Mouse (Mus musculus): Measurements from ENCODE around the gene Galnt9. TPM values are rescaled to one million over a fixed set of nuclear protein-coding genes. Genes with fewer than 3 reads are reported as not detected.

Gene Galnt9
- polyA plus RNA-seq, 1 experiment: 0.46 TPM

- H3K27ac ChIP-seq (ENCODE audit: insufficient read depth, low read length): no peak overlapping the region
- H3K4me3 ChIP-seq (ENCODE audit: insufficient read depth, low read length): no peak overlapping the region
- TF ChIP-seq CTCF (IDR thresholded peaks at IDR 0.05; ENCODE audit: borderline replicate concordance, insufficient read depth, low read length): no peak
- no peak for TF ChIP-seq POLR2A (IDR thresholded peaks at IDR 0.05; ENCODE audit: low read depth, low read length)
Observed at GRCm38 (mm10) chr5:110567547-110567946, 23.4 kb downstream of the Galnt9 start.

GRCm38 (mm10) chr5:110574888-110575287, 30.7 kb downstream of the Galnt9 start:
- Histone ChIP-seq H3K4me1 (ENCODE audit: control insufficient read depth, insufficient read depth, low read length) (no peaks in the 10 kb centered on the region), H3K4me3 (ENCODE audit: insufficient read depth, low read length) (no peak overlapping the region), H3K27ac (ENCODE audit: insufficient read depth, low read length) (no peak overlapping the region)
- TF ChIP-seq CTCF (IDR thresholded peaks at IDR 0.05; ENCODE audit: borderline replicate concordance, insufficient read depth, low read length) (no peak), POLR2A (IDR thresholded peaks at IDR 0.05; ENCODE audit: low read depth, low read length) (no peak)

More at GRCm38 (mm10) chr5:110567547-110567946, 23.4 kb downstream of the Galnt9 start:
- H3K4me1 ChIP-seq (ENCODE audit: control insufficient read depth, insufficient read depth, low read length): 0 out of 2 replicates have a peak, but pooled peaks cover 2% of the 10 kb centered on the region

GRCm38 (mm10) chr5:110579296-110579695, 35.1 kb downstream of the Galnt9 start:
- no peaks in the 10 kb centered on the region for H3K4me1 ChIP-seq (ENCODE audit: control insufficient read depth, insufficient read depth, low read length)
- H3K27ac ChIP-seq (ENCODE audit: insufficient read depth, low read length): no peak overlapping the region
- TF ChIP-seq POLR2A (IDR thresholded peaks at IDR 0.05; ENCODE audit: low read depth, low read length) (no peak), CTCF (IDR thresholded peaks at IDR 0.05; ENCODE audit: borderline replicate concordance, insufficient read depth, low read length) (no peak)
- H3K4me3 ChIP-seq (ENCODE audit: insufficient read depth, low read length): no peak overlapping the region

- no peak overlapping the region for H3K4me3 ChIP-seq (ENCODE audit: insufficient read depth, low read length)
- TF ChIP-seq CTCF (IDR thresholded peaks at IDR 0.05; ENCODE audit: borderline replicate concordance, insufficient read depth, low read length): no peak
- no peak for TF ChIP-seq POLR2A (IDR thresholded peaks at IDR 0.05; ENCODE audit: low read depth, low read length)
- H3K27ac ChIP-seq (ENCODE audit: insufficient read depth, low read length): no peak overlapping the region
- no peaks in the 10 kb centered on the region for H3K4me1 ChIP-seq (ENCODE audit: control insufficient read depth, insufficient read depth, low read length)
Observed at GRCm38 (mm10) chr5:110580569-110581239, 36.5 kb downstream of the Galnt9 start.

- TF ChIP-seq POLR2A (IDR thresholded peaks at IDR 0.05; ENCODE audit: low read depth, low read length) (no peak), CTCF (IDR thresholded peaks at IDR 0.05; ENCODE audit: borderline replicate concordance, insufficient read depth, low read length) (no peak)
- Histone ChIP-seq H3K4me3 (ENCODE audit: insufficient read depth, low read length) (no peak overlapping the region), H3K4me1 (ENCODE audit: control insufficient read depth, insufficient read depth, low read length) (no peaks in the 10 kb centered on the region), H3K27ac (ENCODE audit: insufficient read depth, low read length) (no peak overlapping the region)
Observed at GRCm38 (mm10) chr5:110582647-110583538, 38.7 kb downstream of the Galnt9 start.

GRCm38 (mm10) chr5:110587467-110587866, 43.3 kb downstream of the Galnt9 start:
- no peak overlapping the region for H3K27ac ChIP-seq (ENCODE audit: insufficient read depth, low read length)
- TF ChIP-seq POLR2A (IDR thresholded peaks at IDR 0.05; ENCODE audit: low read depth, low read length) (no peak), CTCF (IDR thresholded peaks at IDR 0.05; ENCODE audit: borderline replicate concordance, insufficient read depth, low read length) (no peak)
- no peaks in the 10 kb centered on the region for H3K4me1 ChIP-seq (ENCODE audit: control insufficient read depth, insufficient read depth, low read length)
- no peak overlapping the region for H3K4me3 ChIP-seq (ENCODE audit: insufficient read depth, low read length)

- no peaks in the 10 kb centered on the region for H3K4me1 ChIP-seq (ENCODE audit: control insufficient read depth, insufficient read depth, low read length)
- H3K27ac ChIP-seq (ENCODE audit: insufficient read depth, low read length): no peak overlapping the region
- H3K4me3 ChIP-seq (ENCODE audit: insufficient read depth, low read length): no peak overlapping the region
- TF ChIP-seq CTCF (IDR thresholded peaks at IDR 0.05; ENCODE audit: borderline replicate concordance, insufficient read depth, low read length) (no peak), POLR2A (IDR thresholded peaks at IDR 0.05; ENCODE audit: low read depth, low read length) (no peak)
Observed at GRCm38 (mm10) chr5:110589833-110590232, 45.7 kb downstream of the Galnt9 start.

GRCm38 (mm10) chr5:110594465-110594864, 50.3 kb downstream of the Galnt9 start:
- no peaks in the 10 kb centered on the region for H3K4me1 ChIP-seq (ENCODE audit: control insufficient read depth, insufficient read depth, low read length)
- TF ChIP-seq CTCF (IDR thresholded peaks at IDR 0.05; ENCODE audit: borderline replicate concordance, insufficient read depth, low read length) (no peak), POLR2A (IDR thresholded peaks at IDR 0.05; ENCODE audit: low read depth, low read length) (no peak)
- H3K4me3 ChIP-seq (ENCODE audit: insufficient read depth, low read length): no peak overlapping the region
- H3K27ac ChIP-seq (ENCODE audit: insufficient read depth, low read length): no peak overlapping the region

GRCm38 (mm10) chr5:110595341-110595740, 51.2 kb downstream of the Galnt9 start:
- H3K4me3 ChIP-seq (ENCODE audit: insufficient read depth, low read length): no peak overlapping the region
- no peak overlapping the region for H3K27ac ChIP-seq (ENCODE audit: insufficient read depth, low read length)
- TF ChIP-seq CTCF (IDR thresholded peaks at IDR 0.05; ENCODE audit: borderline replicate concordance, insufficient read depth, low read length) (no peak), POLR2A (IDR thresholded peaks at IDR 0.05; ENCODE audit: low read depth, low read length) (no peak)
- no peaks in the 10 kb centered on the region for H3K4me1 ChIP-seq (ENCODE audit: control insufficient read depth, insufficient read depth, low read length)
